Mouse (Mus musculus) E14TG2a.4 (cell line): ENCODE results near the gene Tmem106c.

Experiments
- H3K27me3 ChIP-seq: 2 replicates; pipeline ENCODE4 v1.6.1; 2014; ENCODE audit warnings: low read length, control low read depth; ENCODE audit not compliant: insufficient read depth
- H3K36me3 ChIP-seq: 2 replicates; pipeline ENCODE4 v1.6.1; 2014; ENCODE audit warnings: low read length, control low read depth; ENCODE audit not compliant: insufficient read depth
- H3K4me1 ChIP-seq: replicated peaks from 2 replicates; pipeline ENCODE4 v1.6.1; 2014; ENCODE audit warnings: low read depth, low read length, control low read depth
- H3K4me3 ChIP-seq: replicated peaks from 2 replicates; pipeline ENCODE4 v1.5.1; 2014; ENCODE audit warnings: mild to moderate bottlenecking, low read length
- H3K9me3 ChIP-seq: 2 replicates; pipeline ENCODE4 v1.6.1; 2014; ENCODE audit warnings: low read length, control low read depth
- CTCF ChIP-seq: conservative IDR thresholded peaks from 2 replicates; pipeline ENCODE4 v1.5.1; 2014; ENCODE audit warnings: low read length
- NANOG ChIP-seq: IDR thresholded peaks from 2 replicates; pipeline ENCODE4 v1.6.1; 2014; ENCODE audit warnings: borderline replicate concordance, low read length, mixed read lengths
- POU5F1 ChIP-seq: IDR thresholded peaks from 2 replicates; pipeline ENCODE4 v1.6.1; 2014; ENCODE audit warnings: low read length, borderline replicate concordance

Gene Tmem106c

DNA sequence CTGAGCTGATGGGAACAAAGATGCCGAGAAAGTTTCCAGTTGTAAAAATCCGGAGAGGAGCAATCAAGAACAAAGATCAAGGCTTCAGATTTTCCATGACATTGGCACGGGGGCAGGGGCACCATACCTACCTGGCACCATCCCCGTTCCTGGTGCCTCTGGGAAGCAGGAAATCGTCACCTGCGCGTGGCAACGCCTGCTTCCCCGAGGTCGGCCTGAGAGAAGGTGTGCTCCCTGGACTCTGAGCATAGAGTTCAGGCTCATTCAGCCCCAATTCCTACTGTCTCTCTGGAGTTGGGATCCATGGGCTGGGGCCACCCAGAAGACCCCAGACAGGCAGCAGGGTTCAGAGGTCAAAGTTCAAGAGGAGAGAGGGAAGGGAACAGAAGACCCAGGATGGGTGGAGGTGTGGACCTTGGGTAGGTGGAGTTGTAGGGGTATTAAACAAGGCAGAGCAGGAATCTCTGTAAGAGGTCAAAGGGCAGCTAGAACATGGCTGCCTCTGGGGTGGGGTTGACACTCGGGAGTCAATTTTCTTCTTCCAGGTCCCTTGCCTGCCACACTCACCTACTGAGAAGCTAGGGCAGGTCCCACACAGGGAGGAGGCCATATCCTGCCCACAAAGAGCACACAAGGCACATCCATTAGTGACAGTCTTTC, 18.2 kb upstream of the Tmem106c start:
- no peak overlapping the region for H3K4me3 ChIP-seq
- H3K36me3 ChIP-seq = no peaks in the 10 kb centered on the region
- H3K4me1 ChIP-seq = peaks cover 16% of the 10 kb centered on the region
- H3K27me3 ChIP-seq = peaks cover 23% of the 10 kb centered on the region
- TF ChIP-seq NANOG (no peak), POU5F1 (no peak), CTCF (no peak)
- H3K9me3 ChIP-seq = peaks cover 12% of the 10 kb centered on the region

DNA sequence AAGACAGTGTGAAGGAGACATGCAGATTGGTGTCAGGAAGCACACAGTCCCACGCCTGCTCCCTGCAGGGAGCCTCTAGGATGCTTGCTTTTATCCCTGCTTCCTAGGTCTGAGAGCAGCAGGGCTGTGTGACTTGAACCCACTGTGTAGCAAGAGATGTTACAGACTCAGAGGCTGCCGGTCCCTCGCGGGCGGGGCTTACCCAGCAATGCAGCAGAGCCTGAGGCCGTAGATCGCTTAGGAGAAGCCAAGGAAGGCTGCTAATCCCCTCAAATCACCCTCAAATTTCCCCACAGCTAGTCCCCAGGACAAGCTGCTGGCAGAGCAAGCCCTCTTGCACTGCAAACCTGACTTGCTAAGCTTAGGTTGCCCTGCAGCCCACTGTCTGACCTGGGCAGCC, 15.3 kb upstream of the Tmem106c start:
- TF ChIP-seq CTCF (no peak), NANOG (no peak), POU5F1 (no peak)
- H3K4me3 ChIP-seq = no peak overlapping the region

DNA sequence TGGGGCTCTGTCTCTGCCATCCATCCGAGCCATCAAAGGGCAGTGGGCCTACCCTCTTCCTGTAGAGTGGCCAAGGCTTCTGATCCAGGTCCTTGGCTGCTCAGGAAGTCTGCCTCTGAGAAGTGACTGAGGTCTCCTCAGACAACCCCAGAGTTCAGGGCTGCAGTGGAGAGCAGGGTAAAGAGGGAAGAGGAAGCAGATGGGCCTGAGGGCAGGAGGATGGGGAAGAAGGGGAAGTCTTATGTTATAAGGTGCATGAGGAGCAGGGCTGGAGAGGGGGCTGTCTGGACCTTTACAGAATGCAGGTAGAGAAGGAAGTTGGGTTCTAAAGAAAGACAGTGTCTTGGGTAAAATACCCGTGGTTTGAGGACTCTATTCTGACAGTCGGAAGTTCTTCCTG, 14.3 kb upstream of the Tmem106c start:
- TF ChIP-seq POU5F1 (no peak), CTCF (no peak), NANOG (no peak)
- no peak overlapping the region for H3K4me3 ChIP-seq

More for the DNA sequence above, 15.3 kb upstream of the Tmem106c start:
- peaks cover 36% of the 10 kb centered on the region for H3K27me3 ChIP-seq
- no peaks in the 10 kb centered on the region for H3K36me3 ChIP-seq
- H3K9me3 ChIP-seq = no peaks in the 10 kb centered on the region
- peaks cover 18% of the 10 kb centered on the region for H3K4me1 ChIP-seq

DNA sequence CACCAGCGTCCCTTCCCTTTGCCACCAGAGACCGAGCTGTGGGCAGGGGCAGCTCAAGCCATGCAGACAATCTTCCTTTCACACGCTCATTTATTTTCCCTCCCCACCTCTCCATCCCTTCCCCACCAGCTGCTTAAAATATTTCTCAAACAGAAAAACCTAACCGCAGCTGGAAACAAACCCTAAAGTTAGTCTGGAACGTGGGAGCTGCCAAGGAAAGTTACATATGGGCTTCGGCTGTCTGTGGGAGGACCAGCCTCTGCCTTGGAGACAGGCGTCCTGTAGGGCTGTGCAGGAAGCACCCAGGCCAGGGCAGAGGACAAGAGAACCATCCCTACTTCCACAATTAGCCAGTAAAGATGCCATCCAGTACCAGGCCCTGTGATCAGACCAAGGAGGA, 13.8 kb upstream of the Tmem106c start:
- TF ChIP-seq NANOG = no peak
- TF ChIP-seq CTCF = no peak
- no peak for TF ChIP-seq POU5F1
- peaks cover 22% of the 10 kb centered on the region for H3K4me1 ChIP-seq
- peaks cover 37% of the 10 kb centered on the region for H3K27me3 ChIP-seq
- no peak overlapping the region for H3K4me3 ChIP-seq
- H3K36me3 ChIP-seq = no peaks in the 10 kb centered on the region
- no peaks in the 10 kb centered on the region for H3K9me3 ChIP-seq

More for the DNA sequence above, 14.3 kb upstream of the Tmem106c start:
- no peaks in the 10 kb centered on the region for H3K36me3 ChIP-seq
- H3K27me3 ChIP-seq = peaks cover 38% of the 10 kb centered on the region
- peaks cover 20% of the 10 kb centered on the region for H3K4me1 ChIP-seq
- no peaks in the 10 kb centered on the region for H3K9me3 ChIP-seq

DNA sequence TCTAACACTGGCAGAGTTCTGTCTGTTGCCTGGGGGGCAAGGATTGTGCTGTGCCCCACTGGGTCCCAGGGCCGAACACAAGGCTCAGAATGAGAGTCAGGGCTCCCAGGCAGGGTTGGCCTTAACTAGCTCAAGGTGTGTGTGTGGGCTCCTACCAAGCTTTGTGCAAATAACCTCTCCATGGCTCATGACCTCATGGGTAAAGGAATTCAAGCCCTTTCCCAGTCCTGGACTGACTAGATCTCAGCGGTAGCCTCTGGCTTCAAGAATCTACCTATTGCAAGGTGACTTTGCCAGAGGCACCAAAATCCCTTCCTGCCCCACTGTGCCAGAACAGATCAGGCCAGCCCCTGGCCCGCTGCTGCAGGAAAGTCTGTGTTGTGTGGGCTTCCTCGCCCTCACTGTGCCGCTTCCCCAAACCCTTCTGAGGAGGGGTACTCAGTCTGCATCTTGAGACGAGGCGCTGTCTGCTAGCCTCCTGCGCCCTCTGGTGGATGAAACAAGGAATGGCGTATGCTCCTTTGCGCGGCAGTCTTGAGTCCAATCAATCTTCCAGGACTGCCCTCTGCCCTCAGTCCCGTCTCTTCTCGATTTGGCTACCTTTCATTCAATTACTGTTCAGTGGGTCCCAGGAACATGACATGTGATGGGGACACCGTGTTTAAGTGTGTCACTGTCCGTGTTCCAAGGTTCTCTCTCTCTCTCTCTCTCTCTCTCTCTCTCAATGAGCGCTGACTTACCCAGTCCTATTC, 11.7 kb upstream of the Tmem106c start:
- TF ChIP-seq CTCF (peak; percentile 89), NANOG (no peak)
- Histone ChIP-seq H3K4me3 (no peak overlapping the region), H3K27me3 (peaks cover 45% of the 10 kb centered on the region), H3K9me3 (no peaks in the 10 kb centered on the region), H3K36me3 (no peaks in the 10 kb centered on the region), H3K4me1 (peaks cover 22% of the 10 kb centered on the region)

DNA sequence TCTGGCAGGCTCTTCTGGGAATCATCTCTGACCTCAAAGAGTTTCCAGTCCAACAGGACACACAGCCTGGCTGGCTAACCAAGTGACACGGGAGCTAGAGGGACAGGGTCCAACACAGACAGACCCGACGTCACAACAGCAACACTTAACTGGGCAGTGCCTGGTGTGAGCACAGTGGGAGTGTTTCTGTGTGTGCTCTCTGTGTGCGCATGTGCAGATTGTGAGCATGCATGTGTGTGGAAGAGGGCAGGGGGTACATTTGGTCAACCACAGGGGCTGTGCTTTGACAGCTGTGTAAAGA, 11.2 kb upstream of the Tmem106c start:
- Histone ChIP-seq H3K9me3 (no peaks in the 10 kb centered on the region), H3K4me3 (no peak overlapping the region), H3K4me1 (peaks cover 22% of the 10 kb centered on the region), H3K36me3 (no peaks in the 10 kb centered on the region), H3K27me3 (peaks cover 45% of the 10 kb centered on the region)
- TF ChIP-seq POU5F1 (no peak), NANOG (no peak), CTCF (no peak)

DNA sequence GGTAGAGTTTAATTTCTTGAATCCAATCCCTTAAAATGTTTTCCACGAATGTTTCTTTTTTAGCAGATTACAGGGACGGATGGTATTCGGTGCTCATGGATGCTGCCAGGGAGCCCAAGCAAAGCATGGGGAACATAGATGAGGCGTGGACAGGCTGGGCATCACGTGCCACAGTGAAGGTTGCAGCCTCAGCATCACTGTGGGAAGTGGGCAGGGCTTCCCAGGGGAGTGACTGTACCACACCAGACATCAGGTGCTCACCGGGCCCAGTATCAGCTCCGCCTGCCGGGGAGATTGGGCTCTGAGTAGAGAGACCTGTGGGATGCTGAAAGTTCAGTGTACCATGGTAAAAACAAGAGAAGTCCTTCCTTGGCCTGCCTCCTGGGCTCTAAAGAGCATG, 9.3 kb upstream of the Tmem106c start:
- H3K4me3 ChIP-seq = no peak overlapping the region
- H3K9me3 ChIP-seq = no peaks in the 10 kb centered on the region
- no peak for TF ChIP-seq CTCF
- no peak for TF ChIP-seq POU5F1
- no peaks in the 10 kb centered on the region for H3K36me3 ChIP-seq
- H3K27me3 ChIP-seq = peaks cover 38% of the 10 kb centered on the region
- H3K4me1 ChIP-seq = peaks cover 14% of the 10 kb centered on the region

DNA sequence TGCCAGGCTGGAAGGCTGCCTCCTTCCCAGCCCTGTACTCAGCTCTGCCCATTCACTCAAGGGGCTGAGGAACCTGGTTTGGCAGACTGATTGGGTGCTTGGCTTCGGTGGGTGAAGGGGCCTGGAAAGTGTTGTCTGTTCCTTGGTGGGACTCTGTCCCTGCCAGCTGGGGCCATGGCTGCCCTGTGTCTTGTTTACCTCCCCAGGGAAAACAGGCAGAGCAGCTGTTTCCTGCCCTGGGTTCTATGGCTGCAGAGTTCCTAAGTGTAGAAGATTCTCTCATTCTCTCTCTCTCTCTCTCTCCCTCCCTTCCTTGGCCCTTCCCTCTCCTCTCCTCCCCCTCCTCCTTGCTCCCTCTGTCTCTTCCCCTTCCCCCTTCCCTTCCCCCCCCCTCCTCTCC, 8.7 kb upstream of the Tmem106c start:
- Histone ChIP-seq H3K4me1 (peaks cover 14% of the 10 kb centered on the region), H3K27me3 (peaks cover 32% of the 10 kb centered on the region), H3K36me3 (no peaks in the 10 kb centered on the region), H3K9me3 (no peaks in the 10 kb centered on the region), H3K4me3 (no peak overlapping the region)
- TF ChIP-seq NANOG (no peak), CTCF (no peak), POU5F1 (no peak)

DNA sequence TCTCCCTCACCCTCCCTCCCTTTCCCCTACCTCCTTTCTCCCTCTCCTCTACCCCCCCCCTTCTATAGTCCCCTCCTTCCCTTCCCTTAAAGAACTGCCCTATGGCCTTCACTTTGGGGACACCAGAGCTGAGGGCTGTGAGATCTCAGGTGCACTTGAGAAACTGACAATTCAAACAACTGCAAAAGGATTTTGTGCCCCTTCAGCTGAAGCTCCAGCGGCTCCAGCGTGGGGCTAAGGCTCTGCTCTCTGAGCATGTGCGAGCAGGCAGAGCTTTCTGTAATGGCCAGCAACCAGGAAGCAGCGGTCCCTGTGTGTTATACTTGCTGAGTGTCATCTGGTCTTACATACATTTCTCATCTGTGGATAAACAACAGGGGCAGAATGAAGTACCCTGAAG, 8.3 kb upstream of the Tmem106c start:
- no peak for TF ChIP-seq NANOG
- TF ChIP-seq CTCF = no peak
- TF ChIP-seq POU5F1 = no peak
- Histone ChIP-seq H3K27me3 (peaks cover 27% of the 10 kb centered on the region), H3K36me3 (no peaks in the 10 kb centered on the region), H3K4me1 (peaks cover 14% of the 10 kb centered on the region), H3K4me3 (no peak overlapping the region), H3K9me3 (no peaks in the 10 kb centered on the region)
